Mouse (Mus musculus): ENCODE measurements around the gene Gm15085. TPM values are rescaled to one million over a fixed set of nuclear protein-coding genes. Genes with fewer than 3 reads are reported as not detected.
"Not testable (repeated sequence)": the region's sequence is repeated elsewhere in the genome, so short reads cannot be mapped to it uniquely, and the experiment has no call there.

Gene Gm15085
- total RNA-seq (2017): not detected in 2 replicates

GRCm38 (mm10) chrX:149447317-149447716 lies at the start of gene Gm15085:
TSS of gene Gm15085 (plus strand) at chrX:149447617.
- ATAC-seq (replicated peaks; ENCODE audit: low read depth, poor library complexity, severe bottlenecking): not testable (repeated sequence)

Other genes with a start within 250 kb of the Gm15085 start
- gene Gm15093, start 175.2 kb upstream of the Gm15085 start, total RNA-seq (2017): not detected in 2 replicates
- not detected in 2 replicates for gene Gm10439, start 147.0 kb downstream of the Gm15085 start, total RNA-seq (2017)